Mouse (Mus musculus): ENCODE results near the gene Mpc1.

Gene Mpc1

GRCm38 (mm10) chr17:8282821-8283525 is at the start of gene Mpc1:
Gene Mpc1 (plus strand): TSS chr17:8282904.
- DNase-seq: peak; percentile 93 to 96

- no peak for DNase-seq
Observed at GRCm38 (mm10) chr17:8233618-8234214, 49.0 kb upstream of the Mpc1 start.

- no peak for DNase-seq
Observed at GRCm38 (mm10) chr17:8234537-8234936, 48.2 kb upstream of the Mpc1 start.

GRCm38 (mm10) chr17:8235743-8236142 is 47.0 kb upstream of the Mpc1 start, which contains the start of gene Ccr6:
Gene Ccr6 (plus strand): TSS chr17:8236043.
- DNase-seq: no peak

- no peak for DNase-seq
Observed at GRCm38 (mm10) chr17:8238012-8238710, 44.5 kb upstream of the Mpc1 start.

GRCm38 (mm10) chr17:8239561-8239960 is 43.1 kb upstream of the Mpc1 start:
- no peak for DNase-seq

- no peak for DNase-seq
Observed at GRCm38 (mm10) chr17:8240517-8240916, 42.2 kb upstream of the Mpc1 start.

GRCm38 (mm10) chr17:8241645-8242044 is 41.1 kb upstream of the Mpc1 start:
- DNase-seq: no peak

GRCm38 (mm10) chr17:8242186-8242585 is 40.5 kb upstream of the Mpc1 start:
- DNase-seq: peak in 1 of 2 experiments; percentile 18

- DNase-seq: no peak
Observed at GRCm38 (mm10) chr17:8244124-8244523, 38.6 kb upstream of the Mpc1 start.

- no peak for DNase-seq
Observed at GRCm38 (mm10) chr17:8246102-8246754, 36.5 kb upstream of the Mpc1 start.

- no peak for DNase-seq
Observed at GRCm38 (mm10) chr17:8251704-8252103, 31.0 kb upstream of the Mpc1 start.

- DNase-seq: no peak
Observed at GRCm38 (mm10) chr17:8254268-8254667, 28.4 kb upstream of the Mpc1 start.

GRCm38 (mm10) chr17:8254914-8255313 is 27.8 kb upstream of the Mpc1 start:
- DNase-seq: no peak

- no peak for DNase-seq
Observed at GRCm38 (mm10) chr17:8255583-8255982, 27.1 kb upstream of the Mpc1 start.

- DNase-seq: peak in 1 of 2 experiments; percentile 29
Observed at GRCm38 (mm10) chr17:8256982-8257381, 25.7 kb upstream of the Mpc1 start.

- DNase-seq: peak; percentile 64 to 70
Observed at GRCm38 (mm10) chr17:8264638-8265037, 18.1 kb upstream of the Mpc1 start.

- no peak for DNase-seq
Observed at GRCm38 (mm10) chr17:8272054-8272749, 10.5 kb upstream of the Mpc1 start.

- no peak for DNase-seq
Observed at GRCm38 (mm10) chr17:8272951-8273350, 9.8 kb upstream of the Mpc1 start.

- peak; percentile 75 to 79 for DNase-seq
Observed at GRCm38 (mm10) chr17:8276071-8276470, 6.6 kb upstream of the Mpc1 start.

GRCm38 (mm10) chr17:8276680-8277079 is 6.0 kb upstream of the Mpc1 start:
- no peak for DNase-seq

GRCm38 (mm10) chr17:8277266-8277665 is 5.4 kb upstream of the Mpc1 start:
- DNase-seq: no peak

- DNase-seq: peak in 1 of 2 experiments; percentile 48
Observed at GRCm38 (mm10) chr17:8278356-8278755, 4.3 kb upstream of the Mpc1 start.
